Mouse (Mus musculus): ENCODE results near the gene Gm10277.

GRCm38 (mm10) chr11:77785396-77785767 lies 2.2 kb downstream of the Gm10277 start:
- TF ChIP-seq GATA1 (IDR thresholded peaks at IDR 0.05; ENCODE audit: borderline replicate concordance, low read length) (no peak), FLI1 (IDR thresholded peaks at IDR 0.05; ENCODE audit: low read length) (no peak)
